Mouse (Mus musculus) liver, embryonic 15.5 days (tissue): ENCODE data around the gene Hbq1b. TPM values are rescaled to one million over a fixed set of nuclear protein-coding genes. Genes with fewer than 3 reads are reported as not detected.
A peak's percentile ranks its signal among the peaks of the same experiment; 100 is the strongest.
"Not testable (repeated sequence)": the region's sequence is repeated elsewhere in the genome, so short reads cannot be mapped to it uniquely, and the experiment has no call there.

Experiments used
- ATAC-seq: fragments of 200-750 bp; cut with Nextera tagmentation; 2 replicates; pipeline ENCODE4 v1.8.0; 2017; ENCODE audit warnings: moderate number of reproducible peaks, mild to moderate bottlenecking, moderate library complexity; ENCODE audit not compliant: insufficient read depth
- H3K27ac ChIP-seq: fragments of 300-500 bp; sonication (generic); replicated peaks from 2 replicates; pipeline ENCODE4 v1.5.1; 2015; ENCODE audit warnings: mild to moderate bottlenecking, inconsistent platforms
- H3K27me3 ChIP-seq: fragments of 300-500 bp; sonication (generic); 2 replicates; pipeline ENCODE4 v1.6.1; 2015; ENCODE audit warnings: mild to moderate bottlenecking, inconsistent platforms
- H3K36me3 ChIP-seq: fragments of 300-500 bp; sonication (generic); replicated peaks from 2 replicates; pipeline ENCODE4 v1.6.1; 2015; ENCODE audit warnings: moderate library complexity, mild to moderate bottlenecking, inconsistent platforms
- H3K4me1 ChIP-seq: fragments of 300-500 bp; sonication (generic); replicated peaks from 2 replicates; pipeline ENCODE4 v1.6.1; 2015; ENCODE audit warnings: inconsistent platforms
- H3K4me2 ChIP-seq: fragments of 300-500 bp; sonication (generic); 2 replicates; pipeline ENCODE4 v1.6.1; 2015; ENCODE audit warnings: moderate library complexity, mild to moderate bottlenecking, inconsistent platforms
- H3K4me3 ChIP-seq: fragments of 300-500 bp; sonication (generic); replicated peaks from 2 replicates; pipeline ENCODE4 v1.5.1; 2015; ENCODE audit warnings: mild to moderate bottlenecking, inconsistent platforms
- H3K9ac ChIP-seq: fragments of 300-500 bp; sonication (generic); 2 replicates; pipeline ENCODE4 v1.6.1; 2015; ENCODE audit warnings: moderate library complexity, mild to moderate bottlenecking, inconsistent platforms
- H3K9me3 ChIP-seq: fragments of 300-500 bp; sonication (generic); replicated peaks from 2 replicates; pipeline ENCODE4 v1.6.1; 2016; ENCODE audit warnings: inconsistent platforms
- WGBS: fragments of 180-500 bp; shearing (Covaris S2); methylation state at CpG from one replicate; pipeline ENCODE4 v1.1.7; 2015; ENCODE audit warnings: mixed read lengths; ENCODE audit not compliant: insufficient replicate concordance; 5-methylcytosine and 5-hydroxymethylcytosine counted together
- polyA plus RNA-seq: library from polyadenylated mRNA; unstranded; fragments of >200 nt; fragmentation: Nextera tagmentation; extraction: Ambion mirVana; gene quantifications from 2 replicates; pipeline ENCODE4 v1.2.1, GENCODE M21; 2015

Hbq1b gene
- polyA plus RNA-seq: 139 and 151 TPM in 2 replicates

DNA sequence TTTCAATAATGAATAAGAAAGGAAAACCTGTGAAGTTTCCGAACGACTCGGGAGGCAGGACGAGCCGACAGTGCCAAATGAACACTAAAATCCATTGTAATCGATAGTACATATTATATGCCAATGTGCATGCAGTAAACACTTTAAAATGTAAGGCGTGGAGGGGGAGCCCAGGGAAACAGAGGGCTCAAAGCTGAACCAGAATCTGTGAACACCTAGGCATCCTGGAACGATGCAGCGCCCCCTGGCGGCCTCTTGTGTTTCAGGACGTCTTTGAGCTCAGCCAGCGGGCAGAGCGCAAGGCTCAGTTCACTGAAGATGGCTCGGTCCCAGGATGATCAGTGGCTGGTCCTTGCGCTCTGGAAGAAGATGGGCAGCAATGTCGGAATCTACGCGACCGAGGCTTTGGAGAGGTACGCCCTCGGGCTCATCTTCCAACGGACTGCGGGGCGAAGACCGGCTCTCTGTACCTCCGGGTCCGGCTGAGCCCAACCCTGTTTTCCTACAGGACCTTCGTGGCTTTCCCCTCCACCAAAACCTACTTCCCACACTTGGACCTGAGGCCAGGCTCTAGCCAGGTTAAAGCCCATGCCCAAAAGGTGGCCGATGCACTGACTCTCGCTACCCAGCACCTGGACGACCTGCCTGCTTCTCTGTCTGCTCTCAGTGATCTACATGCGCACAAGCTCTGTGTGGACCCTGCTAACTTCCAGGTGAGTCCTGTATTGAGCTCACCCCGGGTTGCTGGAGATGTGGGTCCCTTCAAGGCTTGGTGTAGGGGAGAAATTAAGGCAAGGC is at the start of gene Hbq1b:
TSS of gene Hbq1b (plus strand) at position 271 of the 798 bp plus-strand sequence.
- H3K9ac ChIP-seq: peak within 1 kb of the TSS; percentile 79
- not testable (repeated sequence) for H3K27me3 ChIP-seq, ATAC-seq, H3K9me3 ChIP-seq
- H3K36me3 ChIP-seq: peaks cover 31% of the 10 kb centered on the region
- 12% methylated on average over 31 of the region's 33 CpGs for WGBS
- H3K4me3 ChIP-seq: peak within 1 kb of the TSS; percentile 64
- H3K4me1 ChIP-seq: peaks cover 45% of the 10 kb centered on the region
- peak within 1 kb of the TSS; percentile 70 for H3K4me2 ChIP-seq
- H3K27ac ChIP-seq: peak within 1 kb of the TSS; percentile 98

DNA sequence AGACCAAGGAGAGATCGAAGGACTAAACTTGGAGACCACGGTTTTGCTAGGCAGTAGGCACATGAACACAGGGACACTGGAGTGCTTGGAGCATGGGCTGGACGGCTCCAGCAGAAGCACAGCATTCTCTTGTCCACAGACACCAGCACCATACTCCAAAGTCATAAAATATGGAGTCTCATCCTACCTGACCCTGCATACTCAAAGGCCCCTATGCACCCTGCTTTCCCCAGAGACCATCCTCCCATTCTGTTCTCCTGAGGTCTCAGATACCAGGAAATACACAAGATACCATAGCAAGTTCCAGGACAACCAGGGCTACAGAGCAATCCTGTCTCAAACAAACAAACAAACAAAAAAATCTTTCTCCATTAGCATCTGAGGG is 49.4 kb upstream of the Hbq1b start:
- H3K27ac ChIP-seq: peak overlapping the region; percentile 99
- WGBS: 78% methylated on average over 3 of the region's 3 CpGs
- no peaks in the 10 kb centered on the region for H3K9me3 ChIP-seq
- H3K27me3 ChIP-seq: no peaks in the 10 kb centered on the region
- H3K36me3 ChIP-seq: peaks cover 93% of the 10 kb centered on the region
- H3K4me3 ChIP-seq: no peak overlapping the region
- peak overlapping the region; percentile 11; the same call in 1 of the 2 replicates for H3K4me2 ChIP-seq
- H3K9ac ChIP-seq: peak overlapping the region; percentile 41
- no peak for ATAC-seq
- H3K4me1 ChIP-seq: peaks cover 64% of the 10 kb centered on the region

DNA sequence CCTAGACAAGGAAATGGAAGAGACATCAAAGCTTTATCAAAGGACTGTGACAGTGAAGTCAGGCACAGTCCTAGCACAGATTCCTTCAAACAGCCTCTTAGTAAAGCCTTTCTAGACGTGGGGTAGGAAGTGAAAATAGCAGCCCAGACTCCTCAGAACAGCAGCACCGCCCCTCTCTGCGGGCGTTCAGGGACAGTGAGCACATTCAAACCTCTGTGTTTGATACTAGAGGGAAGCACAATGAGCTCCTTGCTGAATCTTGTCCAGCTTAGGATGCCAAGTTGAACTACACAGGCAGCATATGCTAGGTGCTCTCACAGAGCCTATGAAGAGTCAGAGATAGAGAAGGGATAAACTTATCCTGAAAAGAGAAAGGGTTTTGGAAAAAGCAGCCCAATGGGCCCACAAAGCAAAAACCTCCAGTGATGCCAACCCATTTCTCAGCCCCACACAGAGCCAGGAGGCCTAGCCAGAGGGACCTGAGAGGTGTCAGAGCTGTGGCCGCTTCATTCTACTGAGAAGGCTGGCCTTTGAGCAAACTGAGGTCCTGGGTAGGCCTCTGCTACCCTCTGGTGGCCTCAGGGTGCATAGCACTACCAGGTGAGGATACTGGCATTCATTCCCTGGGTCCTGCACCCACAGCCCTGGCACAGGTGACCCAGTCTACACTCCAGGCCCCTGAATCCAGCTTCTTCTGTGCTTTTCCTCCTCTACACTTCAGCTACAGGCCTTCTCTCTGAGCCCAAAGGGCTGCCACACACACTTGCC is 48.5 kb upstream of the Hbq1b start:
- H3K27ac ChIP-seq: peak overlapping the region; percentile 99
- WGBS: 70% methylated on average over 5 of the region's 5 CpGs
- H3K27me3 ChIP-seq: no peaks in the 10 kb centered on the region
- no peaks in the 10 kb centered on the region for H3K9me3 ChIP-seq
- peak; percentile 60 for ATAC-seq
- peak overlapping the region; percentile 41 for H3K4me2 ChIP-seq
- H3K36me3 ChIP-seq: peaks cover 92% of the 10 kb centered on the region
- H3K4me1 ChIP-seq: peaks cover 73% of the 10 kb centered on the region
- peak overlapping the region; percentile 41 for H3K9ac ChIP-seq
- no peak overlapping the region for H3K4me3 ChIP-seq

DNA sequence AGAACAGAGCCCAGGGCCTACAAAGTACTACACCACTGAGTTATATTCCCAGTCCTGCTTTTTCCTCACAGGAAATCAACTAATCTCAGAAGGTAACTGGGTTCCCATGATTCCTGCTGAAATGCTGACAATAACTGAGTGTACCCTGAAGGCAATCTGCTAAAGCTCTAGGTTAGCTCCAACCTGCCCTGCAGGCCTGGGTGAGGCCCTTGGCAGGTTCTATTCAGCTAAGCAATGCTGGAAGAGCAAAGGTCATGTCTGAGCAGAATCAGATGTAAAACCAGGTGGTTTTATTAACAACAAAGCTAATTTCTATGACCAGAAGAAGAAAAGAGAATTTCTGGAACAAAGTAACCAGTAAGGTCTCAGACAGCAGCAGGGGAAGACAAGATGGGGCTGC is 45.4 kb upstream of the Hbq1b start:
- H3K4me1 ChIP-seq: peaks cover 95% of the 10 kb centered on the region
- H3K4me2 ChIP-seq: no peak overlapping the region
- no peaks in the 10 kb centered on the region for H3K9me3 ChIP-seq
- H3K27ac ChIP-seq: peak overlapping the region; percentile 99
- no peak for ATAC-seq
- H3K36me3 ChIP-seq: peaks cover 84% of the 10 kb centered on the region
- H3K4me3 ChIP-seq: no peak overlapping the region
- H3K27me3 ChIP-seq: no peaks in the 10 kb centered on the region
- H3K9ac ChIP-seq: peak overlapping the region; percentile 68

DNA sequence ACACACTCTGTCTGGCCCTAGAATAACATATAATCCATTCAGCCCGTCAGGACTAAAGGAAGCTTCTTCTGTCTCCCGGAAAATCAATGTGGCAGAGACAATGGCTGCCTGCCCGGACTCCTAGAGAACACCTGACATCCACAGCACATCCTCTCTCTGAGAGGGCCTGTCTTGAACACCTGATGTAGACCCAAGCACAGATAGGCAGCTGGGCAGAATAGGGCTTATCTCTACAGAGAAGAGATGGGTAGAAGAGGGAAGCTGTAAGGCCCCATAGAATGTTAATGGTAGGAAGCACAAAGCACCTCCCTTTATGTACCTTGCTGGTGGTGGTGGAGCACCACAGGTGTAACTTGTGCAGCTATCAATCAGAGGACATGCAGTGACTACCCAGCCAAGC is 44.6 kb upstream of the Hbq1b start:
- peaks cover 83% of the 10 kb centered on the region for H3K36me3 ChIP-seq
- peaks cover 95% of the 10 kb centered on the region for H3K4me1 ChIP-seq
- H3K9me3 ChIP-seq: no peaks in the 10 kb centered on the region
- H3K27ac ChIP-seq: peak overlapping the region; percentile 99
- H3K4me3 ChIP-seq: no peak overlapping the region
- peak overlapping the region; percentile 68 for H3K9ac ChIP-seq
- H3K4me2 ChIP-seq: peak overlapping the region; percentile 12
- ATAC-seq: peak; percentile 7; the same call in 1 of the 2 replicates
- 77% methylated on average over 3 of the region's 3 CpGs for WGBS
- no peaks in the 10 kb centered on the region for H3K27me3 ChIP-seq

DNA sequence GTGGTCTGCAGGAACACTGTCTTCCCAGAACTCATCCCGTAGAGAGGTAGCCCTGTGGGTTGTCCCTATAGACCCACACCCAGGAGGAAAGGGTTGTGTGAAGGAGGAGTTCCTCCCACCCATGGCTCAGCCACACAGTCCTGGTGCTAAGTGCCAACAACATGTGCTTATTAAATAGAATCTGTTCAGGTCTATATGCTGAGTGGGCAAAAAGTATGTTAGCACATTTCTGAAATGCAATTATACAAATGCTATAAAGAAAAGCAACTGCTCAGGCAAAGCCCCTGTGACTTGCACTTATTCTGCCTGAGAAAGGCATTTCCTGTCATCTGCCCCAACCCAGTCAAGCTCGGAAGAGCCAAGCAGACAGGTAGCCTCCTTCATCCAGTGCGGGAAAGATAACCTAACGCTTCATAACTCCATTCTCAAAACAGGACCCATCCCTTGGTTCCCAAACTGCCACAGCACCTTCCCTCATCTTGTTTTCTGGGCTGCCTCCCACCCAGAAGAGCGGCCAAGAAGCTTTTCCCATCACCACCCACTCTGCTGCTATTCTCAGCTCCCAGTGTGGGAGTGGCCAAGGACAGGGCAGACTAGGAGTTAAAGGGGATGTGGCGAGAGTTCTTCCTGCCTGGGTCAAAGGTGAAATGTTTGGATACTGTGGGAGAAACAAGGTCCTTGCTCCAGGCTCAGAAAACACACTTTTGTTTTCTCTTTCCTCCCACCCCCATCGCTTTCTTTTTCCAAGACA is 43.4 kb upstream of the Hbq1b start:
- Histone ChIP-seq H3K4me3 (no peak overlapping the region), H3K4me1 (peaks cover 94% of the 10 kb centered on the region), H3K36me3 (peaks cover 80% of the 10 kb centered on the region), H3K27ac (peak overlapping the region; percentile 99), H3K9me3 (no peaks in the 10 kb centered on the region), H3K9ac (peak overlapping the region; percentile 68), H3K27me3 (no peaks in the 10 kb centered on the region), H3K4me2 (peak overlapping the region; percentile 14)
- ATAC-seq: no peak
- WGBS: 73% methylated on average over 7 of the region's 7 CpGs

DNA sequence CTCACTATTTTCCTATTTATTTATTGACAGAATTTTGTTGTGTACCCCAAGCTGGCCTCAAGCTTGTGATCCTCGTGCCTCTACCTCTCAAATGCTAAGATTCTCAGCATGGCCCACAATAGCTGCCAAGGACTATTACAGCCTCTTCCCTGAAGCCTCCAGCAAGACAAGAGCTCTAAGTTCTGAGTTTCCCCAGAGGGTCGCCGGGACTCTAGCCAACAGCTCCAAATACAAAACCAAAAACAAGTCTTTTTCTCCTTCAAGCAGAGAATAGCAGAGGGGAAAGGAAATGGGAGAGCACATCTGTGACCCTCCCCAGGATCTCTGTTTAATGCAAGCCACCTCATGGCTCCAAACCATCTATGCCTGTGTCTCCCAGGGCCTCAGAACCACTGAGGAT is 42.7 kb upstream of the Hbq1b start:
- H3K4me2 ChIP-seq: peak overlapping the region; percentile 56
- H3K9me3 ChIP-seq: no peaks in the 10 kb centered on the region
- peaks cover 79% of the 10 kb centered on the region for H3K36me3 ChIP-seq
- peak overlapping the region; percentile 99 for H3K27ac ChIP-seq
- H3K4me1 ChIP-seq: peaks cover 96% of the 10 kb centered on the region
- ATAC-seq: no peak
- WGBS: 68% methylated on average over 3 of the region's 3 CpGs
- H3K27me3 ChIP-seq: no peaks in the 10 kb centered on the region
- no peak overlapping the region for H3K4me3 ChIP-seq
- peak overlapping the region; percentile 68 for H3K9ac ChIP-seq

DNA sequence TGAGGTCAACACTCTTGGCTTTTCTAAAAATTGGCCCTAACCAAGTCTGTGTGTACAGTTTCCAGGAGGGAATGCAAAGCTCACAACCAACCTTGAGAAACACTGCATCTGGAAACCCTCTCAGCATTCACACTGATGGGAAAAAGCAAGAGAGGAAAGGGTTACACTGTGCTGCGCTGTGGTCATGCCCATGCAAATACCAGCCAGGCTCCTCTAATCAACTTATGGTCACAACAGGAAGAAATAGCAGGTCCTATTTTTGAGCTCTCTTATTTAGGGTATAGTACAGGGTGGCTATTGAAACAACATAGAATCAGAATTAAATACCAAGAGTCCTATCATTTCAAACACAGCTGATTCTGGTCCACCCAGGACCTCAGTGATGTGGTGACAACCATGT is 42.1 kb upstream of the Hbq1b start:
- Histone ChIP-seq H3K4me2 (peak overlapping the region; percentile 56), H3K36me3 (peaks cover 79% of the 10 kb centered on the region), H3K9ac (peak overlapping the region; percentile 68), H3K9me3 (no peaks in the 10 kb centered on the region), H3K4me1 (peaks cover 97% of the 10 kb centered on the region), H3K27ac (peak overlapping the region; percentile 99), H3K4me3 (peak overlapping the region; percentile 10; the same call in 1 of the 2 replicates), H3K27me3 (no peaks in the 10 kb centered on the region)
- no peak for ATAC-seq
- WGBS: 64% methylated on average over 1 of the region's 1 CpGs

DNA sequence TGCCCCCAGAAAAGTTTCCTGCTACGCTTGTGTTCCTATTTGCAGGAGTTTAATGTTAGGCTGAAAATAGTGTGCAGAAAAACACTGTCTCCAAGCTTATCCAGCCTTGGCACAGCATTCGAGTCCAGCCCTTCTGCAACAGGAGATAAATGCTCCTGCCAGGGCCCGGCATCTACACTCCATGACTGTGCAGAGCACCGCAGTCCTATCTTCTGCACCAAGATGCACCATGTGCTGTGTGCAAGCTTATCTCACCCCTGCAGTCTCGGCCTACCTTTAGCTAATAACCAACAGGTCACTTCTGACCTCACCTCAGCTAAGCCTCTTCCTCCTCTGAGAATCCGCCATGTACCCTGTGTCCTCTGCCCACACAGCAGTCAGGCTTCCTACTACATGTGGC is 41.2 kb upstream of the Hbq1b start:
- peak; percentile 96 for ATAC-seq
- Histone ChIP-seq H3K4me2 (peak overlapping the region; percentile 56), H3K9ac (peak overlapping the region; percentile 68), H3K27ac (peak overlapping the region; percentile 99), H3K36me3 (peaks cover 78% of the 10 kb centered on the region), H3K9me3 (no peaks in the 10 kb centered on the region), H3K4me3 (peak overlapping the region; percentile 10; the same call in 1 of the 2 replicates), H3K27me3 (no peaks in the 10 kb centered on the region), H3K4me1 (peaks cover 97% of the 10 kb centered on the region)
- 28% methylated on average over 6 of the region's 6 CpGs for WGBS

DNA sequence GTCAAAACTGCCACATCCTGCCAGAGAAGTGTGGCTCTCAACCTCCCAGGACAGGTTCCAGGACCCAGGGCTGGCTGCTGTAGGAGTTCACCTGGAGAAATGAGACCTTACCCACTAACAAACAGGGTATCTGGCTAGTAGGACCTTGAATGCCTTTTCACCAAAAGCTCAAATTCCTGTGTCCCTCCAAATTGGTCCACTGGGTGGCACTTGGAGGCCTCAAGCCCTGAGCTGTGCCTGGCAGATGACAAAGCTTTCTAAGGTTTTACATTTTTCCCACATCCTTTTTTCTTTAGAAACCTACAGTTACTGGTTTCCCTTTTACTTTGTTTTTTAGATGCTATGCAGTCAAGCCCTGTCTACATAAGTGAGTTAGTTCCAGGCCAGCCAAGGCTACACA is 39.7 kb upstream of the Hbq1b start:
- peaks cover 94% of the 10 kb centered on the region for H3K4me1 ChIP-seq
- H3K27me3 ChIP-seq: no peaks in the 10 kb centered on the region
- no peak for ATAC-seq
- peak overlapping the region; percentile 37 for H3K4me2 ChIP-seq
- peak overlapping the region; percentile 64 for H3K9ac ChIP-seq
- H3K4me3 ChIP-seq: 0 out of 2 replicates have a peak overlapping the region, but pooled peaks have one; percentile 2
- H3K36me3 ChIP-seq: peaks cover 74% of the 10 kb centered on the region
- H3K9me3 ChIP-seq: no peaks in the 10 kb centered on the region
- H3K27ac ChIP-seq: peak overlapping the region; percentile 99

DNA sequence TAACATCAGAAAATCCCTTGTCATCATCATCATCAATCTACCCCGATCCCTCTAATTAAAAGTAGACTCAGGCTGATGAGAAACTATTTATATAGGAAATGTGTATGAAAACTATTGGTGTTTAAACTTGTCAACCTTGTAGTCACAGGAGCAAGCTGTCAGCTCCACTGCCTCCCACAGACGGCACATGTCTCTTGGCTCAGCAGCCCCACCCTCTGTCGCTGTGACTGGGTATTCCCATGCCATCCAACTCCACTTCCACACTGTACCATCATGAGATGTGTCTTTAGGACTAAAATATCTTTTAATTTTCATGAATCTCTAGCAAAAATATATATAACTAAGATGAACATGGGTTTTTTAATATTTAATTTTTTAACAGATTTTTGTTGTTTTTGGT is 38.4 kb upstream of the Hbq1b start:
- WGBS: 64% methylated on average over 3 of the region's 3 CpGs
- Histone ChIP-seq H3K27me3 (no peaks in the 10 kb centered on the region), H3K4me1 (peaks cover 94% of the 10 kb centered on the region), H3K27ac (peak overlapping the region; percentile 99), H3K4me2 (no peak overlapping the region), H3K4me3 (no peak overlapping the region), H3K36me3 (peaks cover 79% of the 10 kb centered on the region), H3K9me3 (no peaks in the 10 kb centered on the region), H3K9ac (peak overlapping the region; percentile 64; the same call in 1 of the 2 replicates)
- ATAC-seq: no peak
